Mouse (Mus musculus) myocyte (in vitro differentiated cells): Measurements from ENCODE around the gene Nup93.

ENCODE experiments used
- CEBPB ChIP-seq: IDR thresholded peaks from 2 replicates; pipeline ENCODE4 v1.6.1; 2011; ENCODE audit warnings: mild to moderate bottlenecking, moderate library complexity; ENCODE audit not compliant: poor library complexity, insufficient read depth, severe bottlenecking
- E2F4 ChIP-seq: IDR thresholded peaks from one replicate; pipeline ENCODE4 v1.6.1; 2011; ENCODE audit warnings: mild to moderate bottlenecking, control low read depth, moderate library complexity; ENCODE audit not compliant: insufficient read depth
- MAX ChIP-seq: IDR thresholded peaks from one replicate; pipeline ENCODE4 v1.6.1; 2011; ENCODE audit warnings: low read depth, mild to moderate bottlenecking, control low read depth
- MYOD1 ChIP-seq, 3 experiments: IDR thresholded peaks; one replicate each; pipeline ENCODE4 v1.6.1; 2011; ENCODE audit warnings: control low read depth in 2 of 3, low read depth in 2 of 3, mild to moderate bottlenecking in 2 of 3, moderate library complexity in 1 of 3; ENCODE audit not compliant: insufficient read length in 2 of 3, control insufficient read depth in 1 of 3
- MYOG ChIP-seq, 3 experiments: IDR thresholded peaks; one replicate each; pipeline ENCODE4 v1.6.1; 2011; ENCODE audit warnings: control low read depth in 2 of 3, low read depth in 2 of 3, mild to moderate bottlenecking in 2 of 3; ENCODE audit not compliant: insufficient read length in 2 of 3, control insufficient read depth in 1 of 3, insufficient read depth in 1 of 3
- POLR2A ChIP-seq: IDR thresholded peaks from one replicate; pipeline ENCODE4 v1.6.1; 2011; ENCODE audit warnings: low read depth, mild to moderate bottlenecking, control low read depth, moderate library complexity; ENCODE audit not compliant: insufficient read length
- POLR2AphosphoS2 ChIP-seq: IDR thresholded peaks from one replicate; pipeline ENCODE4 v1.6.1; 2011; ENCODE audit warnings: low read depth, control low read depth; ENCODE audit not compliant: insufficient read length
- REST ChIP-seq: IDR thresholded peaks from one replicate; pipeline ENCODE4 v1.6.1; 2011; ENCODE audit warnings: mild to moderate bottlenecking, control low read depth, moderate library complexity; ENCODE audit not compliant: insufficient read depth, insufficient read length
- SRF ChIP-seq: IDR thresholded peaks from one replicate; pipeline ENCODE4 v1.6.1; 2011; ENCODE audit warnings: low read depth; ENCODE audit not compliant: control insufficient read depth, insufficient read length
- TCF12 ChIP-seq: IDR thresholded peaks from one replicate; pipeline ENCODE4 v1.6.1; 2011; ENCODE audit warnings: mild to moderate bottlenecking, control low read depth; ENCODE audit not compliant: poor library complexity, insufficient read depth, severe bottlenecking
- TCF3 ChIP-seq: IDR thresholded peaks from one replicate; pipeline ENCODE4 v1.6.1; 2011; ENCODE audit warnings: low read depth, control low read depth; ENCODE audit not compliant: insufficient read length
- USF1 ChIP-seq: IDR thresholded peaks from one replicate; pipeline ENCODE4 v1.6.1; 2011; ENCODE audit warnings: low read depth, mild to moderate bottlenecking, control low read depth, moderate library complexity

- no peak for TF ChIP-seq POLR2A
- TF ChIP-seq USF1: no peak
- TF ChIP-seq MAX: no peak
- no peak for TF ChIP-seq MYOD1 (IDR thresholded peaks at IDR 0.05; ENCODE audit: control insufficient read depth in 1 of 3, insufficient read length in 2 of 3, low read depth in 2 of 3)
- TF ChIP-seq TCF12: no peak
- no peak for TF ChIP-seq POLR2AphosphoS2
- TF ChIP-seq MYOG (IDR thresholded peaks at IDR 0.05; ENCODE audit: control insufficient read depth in 1 of 3, insufficient read depth in 1 of 3, insufficient read length in 2 of 3, low read depth in 2 of 3): no peak
- no peak for TF ChIP-seq REST
- TF ChIP-seq E2F4: no peak
- TF ChIP-seq SRF: no peak
- TF ChIP-seq CEBPB: no peak
- no peak for TF ChIP-seq TCF3
These were observed 116.4 kb downstream of the Nup93 start for GRCm38 (mm10) chr8:94330733-94331132.
